Mouse (Mus musculus) neural tube, embryonic 14.5 days (tissue): ENCODE measurements around the gene Opcml. TPM values are rescaled to one million over a fixed set of nuclear protein-coding genes. Genes with fewer than 3 reads are reported as not detected.

Experiments used
- ATAC-seq: fragments of 200-750 bp; cut with Nextera tagmentation; 2 replicates; pipeline ENCODE4 v1.8.0; 2017; ENCODE audit warnings: low read depth, mild to moderate bottlenecking, moderate TSS enrichment, moderate library complexity
- H3K27ac ChIP-seq: fragments of 300-500 bp; sonication (generic); 2 replicates; pipeline ENCODE4 v1.5.1; 2014; ENCODE audit warnings: low read depth, mild to moderate bottlenecking, control low read depth, low read length, moderate library complexity, mixed read lengths
- H3K27me3 ChIP-seq: fragments of 300-500 bp; sonication (generic); 2 replicates; pipeline ENCODE4 v1.6.1; 2014; ENCODE audit warnings: low read length; ENCODE audit not compliant: control insufficient read depth, insufficient read depth
- H3K36me3 ChIP-seq: fragments of 300-500 bp; sonication (generic); 2 replicates; pipeline ENCODE4 v1.6.1; 2014; ENCODE audit warnings: low read length, mixed read lengths; ENCODE audit not compliant: control insufficient read depth, insufficient read depth
- H3K4me1 ChIP-seq: fragments of 300-500 bp; sonication (generic); 2 replicates; pipeline ENCODE4 v1.6.1; 2014; ENCODE audit warnings: low read length; ENCODE audit not compliant: control insufficient read depth, insufficient read depth
- H3K4me2 ChIP-seq: fragments of 300-500 bp; sonication (generic); 2 replicates; pipeline ENCODE4 v1.6.1; 2014; ENCODE audit warnings: mild to moderate bottlenecking, low read depth, low read length, control low read depth
- H3K4me3 ChIP-seq: fragments of 300-500 bp; sonication (generic); 2 replicates; pipeline ENCODE4 v1.5.1; 2014; ENCODE audit warnings: low read depth, low read length, control low read depth, mixed read lengths
- H3K9ac ChIP-seq: fragments of 300-500 bp; sonication (generic); replicated peaks from 2 replicates; pipeline ENCODE4 v1.6.1; 2014; ENCODE audit warnings: low read depth, mild to moderate bottlenecking, control low read depth, low read length, mixed read lengths
- H3K9me3 ChIP-seq: fragments of 300-500 bp; sonication (generic); 2 replicates; pipeline ENCODE4 v1.6.1; 2016; ENCODE audit warnings: low read length; ENCODE audit not compliant: control insufficient read depth
- WGBS: fragments of 180-500 bp; shearing (Covaris S2); extraction: QIAGEN DNeasy Blood & Tissue Kit; methylation state at CpG from one replicate; pipeline ENCODE4 v1.1.7; 2014; 5-methylcytosine and 5-hydroxymethylcytosine counted together
- polyA plus RNA-seq: library from polyadenylated mRNA; unstranded; fragments of >200 nt; fragmentation: Nextera tagmentation; extraction: Ambion mirVana; gene quantifications from 2 replicates; pipeline ENCODE4 v1.2.1, GENCODE M21; 2014

Opcml gene
- polyA plus RNA-seq, 1 experiment from 2014 or later: 49.3 TPM

- Histone ChIP-seq H3K4me1 (no peaks in the 10 kb centered on the region), H3K9ac (no peak overlapping the region), H3K9me3 (no peaks in the 10 kb centered on the region), H3K27ac (no peak overlapping the region), H3K4me2 (no peak overlapping the region), H3K36me3 (no peaks in the 10 kb centered on the region), H3K27me3 (no peaks in the 10 kb centered on the region), H3K4me3 (no peak overlapping the region)
- ATAC-seq: peak; percentile 34; the same call in 1 of the 2 replicates
- 3% methylated on average over 2 of the region's 2 CpGs for WGBS
These were observed 346.0 kb downstream of the Opcml start for GRCm38 (mm10) chr9:28136614-28137013.

GRCm38 (mm10) chr9:28139957-28140597, 349.5 kb downstream of the Opcml start:
- Histone ChIP-seq H3K9ac (no peak overlapping the region), H3K27me3 (no peaks in the 10 kb centered on the region), H3K9me3 (no peaks in the 10 kb centered on the region), H3K36me3 (no peaks in the 10 kb centered on the region), H3K4me2 (no peak overlapping the region), H3K27ac (no peak overlapping the region), H3K4me1 (no peaks in the 10 kb centered on the region), H3K4me3 (no peak overlapping the region)
- ATAC-seq: no peak
- WGBS: 89% methylated on average over 12 of the region's 12 CpGs

GRCm38 (mm10) chr9:28149507-28149906, 358.9 kb downstream of the Opcml start:
- no peaks in the 10 kb centered on the region for H3K36me3 ChIP-seq
- WGBS: 59% methylated on average over 3 of the region's 3 CpGs
- H3K27me3 ChIP-seq: no peaks in the 10 kb centered on the region
- no peak overlapping the region for H3K4me3 ChIP-seq
- no peaks in the 10 kb centered on the region for H3K9me3 ChIP-seq
- ATAC-seq: no peak
- H3K4me1 ChIP-seq: no peaks in the 10 kb centered on the region
- no peak overlapping the region for H3K4me2 ChIP-seq
- H3K27ac ChIP-seq: no peak overlapping the region
- H3K9ac ChIP-seq: no peak overlapping the region

GRCm38 (mm10) chr9:28153748-28154147, 363.2 kb downstream of the Opcml start:
- H3K4me2 ChIP-seq: no peak overlapping the region
- WGBS: 16% methylated on average over 6 of the region's 6 CpGs
- H3K27ac ChIP-seq: no peak overlapping the region
- H3K9me3 ChIP-seq: no peaks in the 10 kb centered on the region
- no peak for ATAC-seq
- no peak overlapping the region for H3K9ac ChIP-seq
- H3K36me3 ChIP-seq: no peaks in the 10 kb centered on the region
- no peaks in the 10 kb centered on the region for H3K4me1 ChIP-seq
- H3K4me3 ChIP-seq: no peak overlapping the region
- no peaks in the 10 kb centered on the region for H3K27me3 ChIP-seq

- no peak overlapping the region for H3K27ac ChIP-seq
- no peak overlapping the region for H3K9ac ChIP-seq
- no peak overlapping the region for H3K4me3 ChIP-seq
- H3K4me2 ChIP-seq: no peak overlapping the region
- H3K9me3 ChIP-seq: no peaks in the 10 kb centered on the region
- H3K36me3 ChIP-seq: no peaks in the 10 kb centered on the region
- ATAC-seq: no peak
- WGBS: 94% methylated on average over 7 of the region's 7 CpGs
- no peaks in the 10 kb centered on the region for H3K27me3 ChIP-seq
- no peaks in the 10 kb centered on the region for H3K4me1 ChIP-seq
These were observed 366.5 kb downstream of the Opcml start for GRCm38 (mm10) chr9:28157092-28157491.

- no peaks in the 10 kb centered on the region for H3K9me3 ChIP-seq
- H3K27me3 ChIP-seq: no peaks in the 10 kb centered on the region
- no peak overlapping the region for H3K27ac ChIP-seq
- H3K4me1 ChIP-seq: no peaks in the 10 kb centered on the region
- H3K4me3 ChIP-seq: no peak overlapping the region
- no peaks in the 10 kb centered on the region for H3K36me3 ChIP-seq
- no peak for ATAC-seq
- 100% methylated on average over 1 of the region's 1 CpGs for WGBS
- H3K9ac ChIP-seq: no peak overlapping the region
- no peak overlapping the region for H3K4me2 ChIP-seq
These were observed 370.4 kb downstream of the Opcml start for GRCm38 (mm10) chr9:28160953-28161352.

GRCm38 (mm10) chr9:28163946-28164345, 373.4 kb downstream of the Opcml start:
- H3K27me3 ChIP-seq: no peaks in the 10 kb centered on the region
- no peak overlapping the region for H3K27ac ChIP-seq
- 34% methylated on average over 4 of the region's 4 CpGs for WGBS
- H3K4me2 ChIP-seq: no peak overlapping the region
- H3K4me3 ChIP-seq: no peak overlapping the region
- no peaks in the 10 kb centered on the region for H3K9me3 ChIP-seq
- no peaks in the 10 kb centered on the region for H3K4me1 ChIP-seq
- ATAC-seq: peak; percentile 66; the same call in 1 of the 2 replicates
- no peaks in the 10 kb centered on the region for H3K36me3 ChIP-seq
- H3K9ac ChIP-seq: no peak overlapping the region

GRCm38 (mm10) chr9:28171890-28172289, 381.3 kb downstream of the Opcml start:
- ATAC-seq: no peak; the same call in 1 of the 2 replicates
- H3K36me3 ChIP-seq: no peaks in the 10 kb centered on the region
- H3K27me3 ChIP-seq: no peaks in the 10 kb centered on the region
- no peaks in the 10 kb centered on the region for H3K4me1 ChIP-seq
- no peak overlapping the region for H3K4me3 ChIP-seq
- H3K9ac ChIP-seq: no peak overlapping the region
- 5% methylated on average over 6 of the region's 6 CpGs for WGBS
- no peak overlapping the region for H3K27ac ChIP-seq
- no peaks in the 10 kb centered on the region for H3K9me3 ChIP-seq
- H3K4me2 ChIP-seq: no peak overlapping the region

GRCm38 (mm10) chr9:28177052-28177451, 386.5 kb downstream of the Opcml start:
- 87% methylated on average over 2 of the region's 2 CpGs for WGBS
- no peak overlapping the region for H3K27ac ChIP-seq
- no peaks in the 10 kb centered on the region for H3K4me1 ChIP-seq
- H3K4me3 ChIP-seq: no peak overlapping the region
- H3K36me3 ChIP-seq: no peaks in the 10 kb centered on the region
- H3K27me3 ChIP-seq: no peaks in the 10 kb centered on the region
- H3K4me2 ChIP-seq: no peak overlapping the region
- ATAC-seq: no peak
- H3K9me3 ChIP-seq: no peaks in the 10 kb centered on the region
- H3K9ac ChIP-seq: no peak overlapping the region
